Mouse (Mus musculus) E14TG2a.4 (cell line): ENCODE results near the gene Gm3952.

Source experiments
- H3K27me3 ChIP-seq: 2 replicates; pipeline ENCODE4 v1.6.1; 2014; ENCODE audit warnings: low read length, control low read depth; ENCODE audit not compliant: insufficient read depth
- H3K36me3 ChIP-seq: 2 replicates; pipeline ENCODE4 v1.6.1; 2014; ENCODE audit warnings: low read length, control low read depth; ENCODE audit not compliant: insufficient read depth
- H3K4me1 ChIP-seq: replicated peaks from 2 replicates; pipeline ENCODE4 v1.6.1; 2014; ENCODE audit warnings: low read depth, low read length, control low read depth
- H3K4me3 ChIP-seq: replicated peaks from 2 replicates; pipeline ENCODE4 v1.5.1; 2014; ENCODE audit warnings: mild to moderate bottlenecking, low read length
- H3K9me3 ChIP-seq: 2 replicates; pipeline ENCODE4 v1.6.1; 2014; ENCODE audit warnings: low read length, control low read depth
- CTCF ChIP-seq: conservative IDR thresholded peaks from 2 replicates; pipeline ENCODE4 v1.5.1; 2014; ENCODE audit warnings: low read length
- NANOG ChIP-seq: IDR thresholded peaks from 2 replicates; pipeline ENCODE4 v1.6.1; 2014; ENCODE audit warnings: borderline replicate concordance, low read length, mixed read lengths
- POU5F1 ChIP-seq: IDR thresholded peaks from 2 replicates; pipeline ENCODE4 v1.6.1; 2014; ENCODE audit warnings: low read length, borderline replicate concordance

The Gm3952 gene

DNA sequence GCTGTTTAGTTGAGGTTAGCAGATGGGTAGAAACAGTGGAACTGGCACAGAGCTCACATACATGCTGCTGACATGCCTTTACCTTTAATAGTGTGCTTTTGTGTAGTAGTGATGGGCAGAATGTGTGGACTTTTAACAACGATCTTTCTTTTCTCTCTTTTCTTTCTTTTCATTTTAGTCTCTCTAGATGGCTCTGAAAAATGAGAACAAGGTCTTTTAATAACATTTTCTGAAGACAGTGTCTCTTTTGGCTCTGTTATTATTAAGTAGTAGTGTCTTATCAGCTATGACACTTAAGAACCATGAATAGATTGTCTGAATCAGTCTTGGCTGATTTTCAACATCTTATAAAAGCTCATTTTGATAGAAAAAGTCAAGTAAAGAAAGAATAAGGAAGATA lies at the start of gene Gm3952:
Gene Gm3952 (minus strand): TSS at position 101 of the 400 bp plus-strand sequence.
- Histone ChIP-seq H3K4me1 (no peaks in the 10 kb centered on the region), H3K36me3 (no peaks in the 10 kb centered on the region), H3K4me3 (no peak within 1 kb of the TSS), H3K27me3 (no peaks in the 10 kb centered on the region), H3K9me3 (peaks cover 3% of the 10 kb centered on the region; the same call in 1 of the 2 replicates)
- TF ChIP-seq POU5F1 = no peak
- TF ChIP-seq NANOG = no peak
- no peak for TF ChIP-seq CTCF

DNA sequence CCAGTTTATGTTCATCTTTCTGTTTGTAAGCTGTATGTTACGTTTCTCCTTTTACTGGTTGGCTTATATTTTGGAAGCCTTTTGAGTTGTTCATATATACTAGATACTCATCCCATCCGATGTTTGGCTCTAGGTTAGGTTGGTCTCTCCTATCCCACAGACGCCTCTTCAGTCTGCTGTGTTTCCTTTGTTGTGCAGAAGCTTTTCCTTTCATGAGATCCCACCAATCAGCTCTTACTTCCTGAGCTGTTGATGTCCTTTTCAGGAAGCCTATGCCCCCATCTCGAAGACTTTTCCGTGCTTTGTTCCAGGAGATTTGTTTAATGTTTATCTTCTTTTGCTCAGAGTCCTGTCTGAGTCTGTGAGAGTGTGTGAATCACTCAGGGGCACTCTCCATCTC lies 45.3 kb upstream of the Gm3952 start:
- Histone ChIP-seq H3K9me3 (no peaks in the 10 kb centered on the region), H3K36me3 (no peaks in the 10 kb centered on the region), H3K4me3 (no peak overlapping the region), H3K27me3 (no peaks in the 10 kb centered on the region), H3K4me1 (peaks cover 3% of the 10 kb centered on the region)
- TF ChIP-seq POU5F1 = no peak
- no peak for TF ChIP-seq NANOG
- no peak for TF ChIP-seq CTCF

DNA sequence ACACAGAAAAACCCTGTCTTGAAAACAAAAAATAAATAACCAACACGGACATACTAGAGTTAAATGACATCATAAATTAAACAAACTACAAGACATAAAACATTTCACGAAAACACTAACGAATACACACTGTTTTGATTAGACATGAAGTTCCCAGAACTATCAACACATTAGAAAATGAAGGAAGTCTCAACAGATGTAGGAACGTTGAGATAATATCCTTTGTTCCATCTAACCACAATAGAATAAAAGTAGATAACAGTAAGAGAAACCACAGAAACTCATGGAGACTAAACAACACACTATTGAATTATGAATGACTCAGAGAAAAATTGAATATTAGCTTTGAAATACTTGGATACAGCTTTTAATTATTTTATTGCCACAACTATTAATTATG lies 14.0 kb upstream of the Gm3952 start:
- no peaks in the 10 kb centered on the region for H3K4me1 ChIP-seq
- H3K9me3 ChIP-seq = no peaks in the 10 kb centered on the region
- no peak overlapping the region for H3K4me3 ChIP-seq
- no peaks in the 10 kb centered on the region for H3K27me3 ChIP-seq
- no peaks in the 10 kb centered on the region for H3K36me3 ChIP-seq
- TF ChIP-seq POU5F1 (no peak), CTCF (no peak), NANOG (no peak)

DNA sequence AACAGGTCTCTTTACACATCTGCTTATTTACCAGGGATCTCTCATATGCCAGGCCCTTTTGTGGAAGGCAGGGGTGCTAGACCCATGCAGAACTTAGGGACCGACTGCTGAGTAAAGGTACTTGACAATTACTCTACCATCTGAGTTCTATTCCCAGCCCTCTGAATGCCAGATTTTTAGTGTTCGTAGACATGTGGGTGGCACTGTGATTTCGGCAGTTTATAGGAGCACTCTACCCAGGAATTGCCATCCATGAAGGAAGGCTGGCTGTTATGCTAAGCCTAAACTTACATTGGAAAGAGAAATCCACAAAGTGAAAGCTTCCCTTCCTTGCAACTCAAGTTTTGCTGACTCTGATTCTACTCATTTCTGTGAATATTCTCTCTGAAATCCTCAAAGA lies 62.8 kb downstream of the Gm3952 start:
- H3K4me1 ChIP-seq = no peaks in the 10 kb centered on the region
- H3K27me3 ChIP-seq = no peaks in the 10 kb centered on the region
- no peaks in the 10 kb centered on the region for H3K9me3 ChIP-seq
- H3K4me3 ChIP-seq = no peak overlapping the region
- H3K36me3 ChIP-seq = peaks cover 47% of the 10 kb centered on the region
- TF ChIP-seq POU5F1 (no peak), CTCF (no peak), NANOG (no peak)

DNA sequence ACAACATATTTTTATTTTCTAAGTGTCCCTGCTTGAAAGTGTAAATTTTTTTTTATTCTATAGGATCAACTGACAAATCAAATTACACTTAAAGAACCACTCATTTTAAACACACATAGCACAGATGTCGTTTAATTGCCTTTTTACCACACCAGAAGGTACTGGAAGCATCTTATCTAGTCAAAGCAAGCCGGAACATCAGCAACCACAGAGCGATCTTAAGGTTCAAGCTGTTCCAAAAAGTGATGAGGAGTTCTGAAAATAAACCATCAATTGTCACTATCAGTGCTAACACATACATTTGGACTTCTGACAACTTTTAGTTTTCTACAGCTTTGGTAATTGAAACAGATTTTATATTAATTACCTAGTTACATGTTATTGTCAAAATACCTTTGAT lies 64.4 kb downstream of the Gm3952 start:
- H3K36me3 ChIP-seq = peaks cover 55% of the 10 kb centered on the region
- TF ChIP-seq NANOG = no peak
- TF ChIP-seq CTCF = no peak
- no peak for TF ChIP-seq POU5F1
- H3K27me3 ChIP-seq = no peaks in the 10 kb centered on the region
- no peaks in the 10 kb centered on the region for H3K9me3 ChIP-seq
- H3K4me1 ChIP-seq = no peaks in the 10 kb centered on the region
- H3K4me3 ChIP-seq = no peak overlapping the region

DNA sequence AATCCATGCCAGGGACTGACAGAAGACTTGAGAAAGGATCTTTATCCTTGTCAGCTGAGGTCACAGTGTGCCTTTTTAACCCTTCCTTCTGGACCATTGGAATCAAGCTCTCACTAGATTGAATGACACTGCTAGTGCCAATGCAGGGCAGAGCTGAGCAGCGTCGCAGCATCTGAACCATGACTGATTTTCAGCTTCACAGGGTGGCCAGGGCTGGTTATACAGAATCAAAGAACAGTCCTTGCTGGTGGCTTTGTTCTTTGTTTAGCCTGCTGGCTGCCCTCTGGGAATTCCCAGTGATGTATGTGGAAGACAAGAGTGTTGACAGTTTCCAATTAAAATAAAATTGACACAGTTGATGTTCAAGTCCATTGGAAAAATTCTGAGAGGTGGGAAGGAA lies 66.2 kb downstream of the Gm3952 start:
- Histone ChIP-seq H3K9me3 (no peaks in the 10 kb centered on the region), H3K4me1 (no peaks in the 10 kb centered on the region), H3K27me3 (no peaks in the 10 kb centered on the region), H3K36me3 (peaks cover 61% of the 10 kb centered on the region), H3K4me3 (no peak overlapping the region)
- TF ChIP-seq NANOG (no peak), POU5F1 (no peak), CTCF (no peak)

DNA sequence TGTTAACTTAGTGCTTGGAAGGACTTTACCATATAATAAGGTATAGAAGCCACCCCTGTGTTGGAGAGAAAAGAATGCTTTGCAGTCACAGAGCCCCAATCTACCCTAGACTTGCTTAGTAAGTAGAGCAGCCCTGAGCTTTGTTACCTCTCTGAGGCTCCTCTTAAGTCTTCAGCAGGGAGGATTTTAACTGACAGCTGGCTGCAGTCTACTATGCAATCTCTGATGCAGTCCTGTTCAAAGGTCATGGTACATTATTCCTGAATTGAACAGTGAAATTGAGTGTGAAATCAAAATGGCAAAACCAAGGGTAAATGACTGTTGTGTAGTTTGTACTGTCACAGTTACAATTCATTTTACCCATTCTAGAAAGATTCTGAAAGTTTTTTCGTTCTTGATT lies 71.3 kb downstream of the Gm3952 start:
- no peak for TF ChIP-seq POU5F1
- no peak for TF ChIP-seq CTCF
- TF ChIP-seq NANOG = no peak
- Histone ChIP-seq H3K4me1 (no peaks in the 10 kb centered on the region), H3K27me3 (no peaks in the 10 kb centered on the region), H3K36me3 (peaks cover 71% of the 10 kb centered on the region), H3K4me3 (no peak overlapping the region), H3K9me3 (no peaks in the 10 kb centered on the region)

DNA sequence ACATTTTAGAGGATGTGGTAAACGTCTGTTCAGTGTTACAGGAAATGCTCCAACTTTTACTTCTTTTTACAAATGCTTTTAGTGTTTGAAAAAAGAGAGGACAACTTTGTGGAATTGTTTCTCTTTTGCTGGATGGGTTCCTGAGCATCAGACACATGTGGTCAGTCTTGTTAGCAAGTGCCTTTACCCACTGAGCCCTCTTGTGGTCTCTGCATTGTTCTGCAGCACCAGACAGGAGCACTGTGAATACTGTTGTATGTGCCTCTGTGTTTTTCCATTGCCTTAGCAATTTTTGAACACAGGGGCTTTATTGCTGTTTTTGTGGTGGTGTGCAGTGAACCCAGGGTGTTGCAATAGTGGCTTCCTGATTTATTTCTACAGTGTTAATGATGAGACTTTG lies 73.7 kb downstream of the Gm3952 start:
- no peaks in the 10 kb centered on the region for H3K9me3 ChIP-seq
- no peak for TF ChIP-seq POU5F1
- 0 out of 2 replicates have a peak, but pooled peaks have one; percentile 17 for TF ChIP-seq CTCF
- no peak for TF ChIP-seq NANOG
- no peak overlapping the region for H3K4me3 ChIP-seq
- peaks cover 5% of the 10 kb centered on the region; the same call in 1 of the 2 replicates for H3K4me1 ChIP-seq
- H3K36me3 ChIP-seq = peaks cover 70% of the 10 kb centered on the region
- no peaks in the 10 kb centered on the region for H3K27me3 ChIP-seq

DNA sequence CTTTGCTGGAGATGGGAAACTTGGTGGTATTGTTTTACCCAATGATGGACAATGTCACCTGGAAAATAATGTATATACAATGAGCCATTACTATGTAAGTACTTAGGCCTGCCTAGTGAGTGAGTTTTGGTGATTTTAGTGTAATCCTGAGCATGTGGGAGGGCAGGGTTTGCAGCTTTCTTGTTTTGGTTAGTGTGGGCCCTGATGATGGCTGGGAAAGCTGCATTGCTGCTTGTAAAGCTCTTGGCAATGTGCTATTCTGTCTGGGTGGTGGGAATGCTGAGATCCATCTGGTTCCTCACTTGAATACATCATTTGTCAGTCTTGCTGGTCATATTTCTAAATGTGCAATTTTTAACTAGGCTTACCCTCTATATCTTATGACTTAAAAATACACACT lies 82.3 kb downstream of the Gm3952 start:
- Histone ChIP-seq H3K4me3 (no peak overlapping the region), H3K27me3 (no peaks in the 10 kb centered on the region), H3K9me3 (no peaks in the 10 kb centered on the region), H3K36me3 (peaks cover 90% of the 10 kb centered on the region), H3K4me1 (peaks cover 5% of the 10 kb centered on the region; the same call in 1 of the 2 replicates)
- no peak for TF ChIP-seq POU5F1
- no peak for TF ChIP-seq NANOG
- no peak for TF ChIP-seq CTCF
